ENCODE assay signal across 8 mouse cellular contexts in the genomic region with DNA sequence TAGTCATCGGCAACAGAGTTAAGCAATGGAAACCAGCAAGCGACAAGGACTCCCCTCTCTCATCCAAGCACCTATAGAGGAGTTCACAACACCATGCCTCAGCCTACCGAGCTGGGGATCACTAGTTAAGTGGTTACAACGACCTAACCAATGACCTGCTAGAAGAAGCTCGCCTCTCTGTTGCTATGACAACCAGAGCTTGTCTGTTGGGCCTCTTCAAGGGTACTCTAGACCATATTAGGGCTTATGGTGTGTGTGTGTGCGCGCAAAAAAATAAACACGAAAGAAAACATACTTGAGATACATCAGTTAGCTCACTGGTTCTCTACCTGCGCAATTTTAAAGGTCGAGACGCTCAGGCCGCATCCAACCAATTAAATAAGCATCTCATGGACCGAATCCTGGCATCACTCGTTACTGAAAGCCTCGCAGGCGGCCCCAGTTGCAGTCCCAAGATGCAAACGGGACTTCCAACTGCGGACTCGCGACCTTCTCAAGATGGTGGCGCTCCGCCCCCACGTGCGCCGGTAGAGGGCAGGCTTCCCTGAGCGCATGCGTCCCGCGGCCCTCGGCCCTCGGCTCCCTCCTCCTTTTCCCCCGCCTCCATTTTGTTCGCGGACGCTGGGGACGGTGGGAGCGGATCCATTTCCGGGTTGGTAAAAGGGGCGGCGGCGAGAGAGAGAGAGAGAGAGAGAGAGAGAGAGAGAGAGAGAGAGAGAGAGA. TPM values are rescaled to one million over a fixed set of nuclear protein-coding genes. Genes with fewer than 3 reads are reported as not detected.
DNase-seq lines count a peak whose midpoint lies in the region; ATAC-seq and TF ChIP-seq lines count a peak whose summit lies in the region.

A gene (plus strand): TSS at position 611 of the 723 bp plus-strand sequence.

- H3ac ChIP-seq in myocyte (ENCODE audit: control insufficient read depth, insufficient read length): peak within 1 kb of the TSS; percentile 47

- peak; percentile 97 for DNase-seq in A20 (ENCODE audit: low read depth, low spot score)
- peak; percentile 76 for DNase-seq in liver, adult 2 months (ENCODE audit: extremely low read depth, low read depth, low spot score)
- DNase-seq in splenic B cell, adult 2 months (ENCODE audit: low read depth, low spot score): peak; percentile 97

- peak within 1 kb of the TSS; percentile 77 for H3K4me2 ChIP-seq in heart, embryonic 11.5 days
- peak within 1 kb of the TSS; percentile 87 for H3K4me2 ChIP-seq in kidney, embryonic 16.5 days (replicated peaks; ENCODE audit: low read depth, low read length)
- peak within 1 kb of the TSS; percentile 87 for H3K4me2 ChIP-seq in myocyte (ENCODE audit: low read depth)

- peak; percentile 88 for ATAC-seq in heart, embryonic 11.5 days (replicated peaks; ENCODE audit: insufficient number of reproducible peaks, low FRiP score, low TSS enrichment)
- peak; percentile 87 for ATAC-seq in kidney, embryonic 16.5 days (ENCODE audit: low FRiP score, low TSS enrichment)

- TF ChIP-seq CTCF in bone marrow macrophage, adult 2 months (IDR thresholded peaks at IDR 0.05; ENCODE audit: low read depth, low read length): no peak
- peak; percentile 53; the same call in 1 of the 2 replicates for TF ChIP-seq CTCF in embryonic fibroblast, embryonic 13.5 days (IDR thresholded peaks at IDR 0.05; ENCODE audit: borderline replicate concordance, insufficient read depth, low read length)
- peak; percentile 71 for TF ChIP-seq CTCF in liver, adult 2 months (IDR thresholded peaks at IDR 0.05; ENCODE audit: low read depth, low read length)

- H3K79me2 ChIP-seq in liver, adult 2 months (ENCODE audit: control insufficient read depth, insufficient read depth, low read length): peaks cover 9% of the 10 kb centered on the region; the same call in 1 of the 2 replicates
- peaks cover 20% of the 10 kb centered on the region for H3K79me2 ChIP-seq in myocyte (ENCODE audit: control insufficient read depth, insufficient read depth)

- H3K27me3 ChIP-seq in heart, embryonic 11.5 days (ENCODE audit: control insufficient read depth, insufficient read depth, low read length): no peaks in the 10 kb centered on the region; the same call in 1 of the 2 replicates
- H3K27me3 ChIP-seq in kidney, embryonic 16.5 days (ENCODE audit: insufficient read depth, low read length): no peaks in the 10 kb centered on the region
- H3K27me3 ChIP-seq in liver, adult 2 months (ENCODE audit: control insufficient read depth, insufficient read depth, low read length): no peaks in the 10 kb centered on the region
- H3K27me3 ChIP-seq in myocyte (ENCODE audit: control insufficient read depth, insufficient read depth, insufficient read length): no peaks in the 10 kb centered on the region
- no peaks in the 10 kb centered on the region for H3K27me3 ChIP-seq in splenic B cell, adult 2 months (ENCODE audit: control insufficient read depth, insufficient read depth, low read length, poor library complexity, severe bottlenecking)

- H3K9ac ChIP-seq in heart, embryonic 11.5 days (ENCODE audit: low read depth, low read length): peak within 1 kb of the TSS; percentile 83
- H3K9ac ChIP-seq in kidney, embryonic 16.5 days (replicated peaks; ENCODE audit: low read length): peak within 1 kb of the TSS; percentile 79
- H3K9ac ChIP-seq in liver, adult 2 months (ENCODE audit: low read depth, low read length): peak within 1 kb of the TSS; percentile 80

- 6% methylated on average over 35 of the region's 41 CpGs for WGBS in heart, embryonic 11.5 days (ENCODE audit: insufficient replicate concordance)
- 7% methylated on average over 38 of the region's 41 CpGs for WGBS in kidney, embryonic 16.5 days
- 8% methylated on average over 37 of the region's 41 CpGs for WGBS in liver, adult 2 months

- peaks cover 8% of the 10 kb centered on the region for H3K4me1 ChIP-seq in bone marrow macrophage, adult 2 months (ENCODE audit: control insufficient read depth, insufficient read depth, low read length)
- 0 out of 2 replicates have a peak, but pooled peaks cover 4% of the 10 kb centered on the region for H3K4me1 ChIP-seq in embryonic fibroblast, embryonic 13.5 days (ENCODE audit: control insufficient read depth, insufficient read depth, low read length)
- H3K4me1 ChIP-seq in heart, embryonic 11.5 days (ENCODE audit: control insufficient read depth, insufficient read depth, low read length): peaks cover 10% of the 10 kb centered on the region; the same call in 1 of the 2 replicates
- H3K4me1 ChIP-seq in kidney, embryonic 16.5 days (ENCODE audit: insufficient read depth, low read length): peaks cover 13% of the 10 kb centered on the region
- peaks cover 3% of the 10 kb centered on the region for H3K4me1 ChIP-seq in liver, adult 2 months (ENCODE audit: control insufficient read depth, insufficient read depth, low read length)

- no peak for TF ChIP-seq POLR2A in bone marrow macrophage, adult 2 months (IDR thresholded peaks at IDR 0.05; ENCODE audit: borderline replicate concordance, low read depth, low read length)
- TF ChIP-seq POLR2A in embryonic fibroblast, embryonic 13.5 days (IDR thresholded peaks at IDR 0.05; ENCODE audit: low read depth, low read length): peak; percentile 78
- 0 out of 2 replicates have a peak, but pooled peaks have one; percentile 32 for TF ChIP-seq POLR2A in liver, adult 2 months (IDR thresholded peaks at IDR 0.05; ENCODE audit: extremely low read depth, insufficient read depth, low read length)
- TF ChIP-seq POLR2A in myocyte (IDR thresholded peaks at IDR 0.05; ENCODE audit: insufficient read length, low read depth): peak; percentile 68

- peak within 1 kb of the TSS; percentile 81 for H3K4me3 ChIP-seq in bone marrow macrophage, adult 2 months (ENCODE audit: insufficient read depth, low read length)
- H3K4me3 ChIP-seq in embryonic fibroblast, embryonic 13.5 days (ENCODE audit: insufficient read depth, low read length): peak within 1 kb of the TSS; percentile 55
- H3K4me3 ChIP-seq in heart, embryonic 11.5 days (ENCODE audit: low read depth, low read length): peak within 1 kb of the TSS; percentile 77
- peak within 1 kb of the TSS; percentile 71 for H3K4me3 ChIP-seq in kidney, embryonic 16.5 days (ENCODE audit: low read length)
- peak within 1 kb of the TSS; percentile 82 for H3K4me3 ChIP-seq in liver, adult 2 months (ENCODE audit: insufficient read depth, low read depth, low read length)
- H3K4me3 ChIP-seq in myocyte: peak within 1 kb of the TSS; percentile 84

- H3K27ac ChIP-seq in bone marrow macrophage, adult 2 months (ENCODE audit: insufficient read depth, low read depth, low read length): peak within 1 kb of the TSS; percentile 51
- peak within 1 kb of the TSS; percentile 75; the same call in 1 of the 2 replicates for H3K27ac ChIP-seq in embryonic fibroblast, embryonic 13.5 days (ENCODE audit: insufficient read depth, low read length)
- peak within 1 kb of the TSS; percentile 86 for H3K27ac ChIP-seq in heart, embryonic 11.5 days (ENCODE audit: low read depth, low read length)
- H3K27ac ChIP-seq in kidney, embryonic 16.5 days (ENCODE audit: low read length): peak within 1 kb of the TSS; percentile 94
- peak within 1 kb of the TSS; percentile 65 for H3K27ac ChIP-seq in liver, adult 2 months (replicated peaks; ENCODE audit: insufficient read depth, low read depth, low read length)

- H3K9me3 ChIP-seq in heart, embryonic 11.5 days (replicated peaks; ENCODE audit: control insufficient read depth, low read length): no peaks in the 10 kb centered on the region
- H3K9me3 ChIP-seq in kidney, embryonic 16.5 days (ENCODE audit: low read length): no peaks in the 10 kb centered on the region

- peaks cover 4% of the 10 kb centered on the region; the same call in 1 of the 2 replicates for H3K36me3 ChIP-seq in heart, embryonic 11.5 days (ENCODE audit: control insufficient read depth, insufficient read depth, low read length)
- H3K36me3 ChIP-seq in kidney, embryonic 16.5 days (ENCODE audit: insufficient read depth, low read length): peaks cover 19% of the 10 kb centered on the region; the same call in 1 of the 2 replicates
- peaks cover 4% of the 10 kb centered on the region; the same call in 1 of the 2 replicates for H3K36me3 ChIP-seq in liver, adult 2 months (ENCODE audit: control insufficient read depth, insufficient read depth, low read length)
- H3K36me3 ChIP-seq in myocyte (ENCODE audit: control insufficient read depth, insufficient read depth): peaks cover 7% of the 10 kb centered on the region
- H3K36me3 ChIP-seq in splenic B cell, adult 2 months (ENCODE audit: control insufficient read depth, insufficient read depth, low read length, poor library complexity, severe bottlenecking): 0 out of 2 replicates have a peak, but pooled peaks cover 1% of the 10 kb centered on the region

TF ChIP-seq in myocyte, 11 proteins besides CTCF, POLR2A, EP300 and RAD21:
- TF ChIP-seq USF1 (IDR thresholded peaks at IDR 0.05; ENCODE audit: low read depth): peak; percentile 60
- no peak for TF ChIP-seq SRF (IDR thresholded peaks at IDR 0.05; ENCODE audit: control insufficient read depth, insufficient read length, low read depth)
- no peak for TF ChIP-seq MYOD1 (IDR thresholded peaks at IDR 0.05; ENCODE audit: control insufficient read depth in 1 of 3, insufficient read length in 2 of 3, low read depth in 2 of 3)
- TF ChIP-seq MYOG (IDR thresholded peaks at IDR 0.05; ENCODE audit: control insufficient read depth in 1 of 3, insufficient read depth in 1 of 3, insufficient read length in 2 of 3, low read depth in 2 of 3): peak in 1 of 3 experiments; percentile 3
- TF ChIP-seq MAX (IDR thresholded peaks at IDR 0.05; ENCODE audit: low read depth): peak; percentile 36
- TF ChIP-seq POLR2AphosphoS2 (IDR thresholded peaks at IDR 0.05; ENCODE audit: insufficient read length, low read depth): peak; percentile 75
- TF ChIP-seq CEBPB (IDR thresholded peaks at IDR 0.05; ENCODE audit: insufficient read depth, poor library complexity, severe bottlenecking): no peak
- TF ChIP-seq REST (IDR thresholded peaks at IDR 0.05; ENCODE audit: insufficient read depth, insufficient read length): no peak
TF ChIP-seq in myocyte: peak in this region for 4.

RNA-seq across cellular contexts. Expression of the gene that starts here (rescaled TPM):
- 16.9 and 20.5 TPM in 2 replicates for polyA plus RNA-seq in bone marrow macrophage, adult 2 months (2012; ENCODE audit: insufficient read depth, insufficient read length, missing spikeins)
- polyA plus RNA-seq in embryonic fibroblast, embryonic 13.5 days (2011; ENCODE audit: insufficient read length, low read depth, missing spikeins): 10.7 and 11.4 TPM in 2 replicates
- polyA plus RNA-seq in heart, embryonic 11.5 days (2014; fragmentation: Nextera tagmentation; extraction: Ambion mirVana): 3.8 and 4.0 TPM in 2 replicates
- polyA plus RNA-seq in kidney, embryonic 16.5 days (2015; fragmentation: Nextera tagmentation; extraction: Ambion mirVana): 5.4 and 5.9 TPM in 2 replicates
- total RNA-seq in liver, adult 2 months (2014; rRNA removed): 1.5 and 1.9 TPM in 2 replicates
- 3.1 TPM in 2 replicates for polyA plus RNA-seq in liver, adult 2 months (2012; rRNA removed)
- polyA plus RNA-seq in myocyte (2012; fragmentation: generic; extraction: Trizol): 5.3 TPM

Comparison
In these comparisons a context has a peak if more than half of its experiments do, and no peak if none do; other contexts are left out.
1. Peak in every context shown above with its lines: DNase-seq, ATAC-seq, H3K4me3 ChIP-seq and H3K27ac ChIP-seq.